Mouse (Mus musculus) mouse trophoblast stem cell (cell line): ENCODE measurements around the gene Dnah12.
"Not testable (repeated sequence)": the region's sequence is repeated elsewhere in the genome, so short reads cannot be mapped to it uniquely, and the experiment has no call there.

ENCODE experiments used
- in situ Hi-C, 2 experiments: fragments of 300-500 bp; cut with MseI, MboI; formaldehyde crosslinking; loops; 2 replicates in 1 of 2; 3 replicates in 1 of 2; pipeline ENCODE4 v1.15.1; 2025

The Dnah12 gene

DNA sequence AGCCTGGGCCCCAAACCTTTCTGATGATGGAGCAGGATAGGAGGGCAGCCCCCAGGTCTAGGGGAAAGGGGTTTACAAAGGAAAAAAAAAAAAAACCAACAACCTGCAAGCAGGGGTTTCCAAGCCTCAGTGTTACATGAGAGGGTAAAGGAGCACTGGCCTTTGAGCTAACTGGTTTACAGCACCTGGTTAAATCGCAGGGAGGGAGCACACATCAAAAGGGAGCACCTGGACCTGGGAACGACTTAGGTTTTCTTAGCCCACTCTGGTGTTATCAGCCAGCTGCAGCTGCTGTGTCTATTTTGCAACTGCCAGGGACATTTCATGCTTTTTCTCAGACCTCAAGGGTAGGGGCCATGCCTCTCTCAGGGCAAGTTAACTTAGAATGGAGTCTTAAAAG, 26.6 kb downstream of the Dnah12 start:
- in situ Hi-C loops = not testable (repeated sequence)

DNA sequence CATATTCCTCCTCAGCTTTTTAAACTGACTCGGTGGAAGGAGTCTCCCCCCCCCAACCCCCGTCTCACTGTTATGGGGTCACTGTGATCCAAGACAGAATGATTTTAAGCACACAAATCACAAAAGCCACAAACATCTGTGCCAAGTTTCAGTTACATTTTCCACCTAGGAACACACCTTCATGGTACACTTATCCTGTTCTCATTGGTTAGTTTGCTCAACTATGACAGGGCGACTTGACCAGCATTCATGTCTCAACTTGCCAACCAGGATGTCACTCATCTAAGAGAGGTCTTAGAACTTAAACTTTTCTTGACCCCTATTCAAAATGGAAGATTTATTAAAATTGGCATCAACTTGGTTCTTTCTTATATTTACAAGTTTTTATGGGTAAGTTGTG, 31.8 kb downstream of the Dnah12 start:
- in situ Hi-C loops = no loop called here

DNA sequence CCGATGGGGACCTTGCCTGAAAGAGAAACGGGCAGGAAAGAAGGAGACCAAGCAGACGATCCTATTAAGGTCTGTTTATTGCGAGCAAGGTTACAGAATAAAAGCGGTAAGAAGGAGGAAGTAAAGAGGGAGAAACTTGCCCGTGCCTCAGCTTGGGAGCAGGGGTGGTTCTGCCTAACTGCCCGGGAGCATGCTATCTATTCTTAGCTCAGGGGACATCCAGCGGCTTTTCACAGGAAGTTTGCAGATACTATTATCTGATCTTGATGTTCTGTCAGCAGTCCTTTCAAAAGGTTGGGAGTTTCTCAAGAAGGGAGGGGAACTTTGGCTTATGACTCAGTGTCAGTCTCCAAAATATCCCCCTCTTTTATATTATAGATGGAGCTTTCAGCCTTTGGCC, 65.5 kb downstream of the Dnah12 start:
- in situ Hi-C loops = no loop called here

DNA sequence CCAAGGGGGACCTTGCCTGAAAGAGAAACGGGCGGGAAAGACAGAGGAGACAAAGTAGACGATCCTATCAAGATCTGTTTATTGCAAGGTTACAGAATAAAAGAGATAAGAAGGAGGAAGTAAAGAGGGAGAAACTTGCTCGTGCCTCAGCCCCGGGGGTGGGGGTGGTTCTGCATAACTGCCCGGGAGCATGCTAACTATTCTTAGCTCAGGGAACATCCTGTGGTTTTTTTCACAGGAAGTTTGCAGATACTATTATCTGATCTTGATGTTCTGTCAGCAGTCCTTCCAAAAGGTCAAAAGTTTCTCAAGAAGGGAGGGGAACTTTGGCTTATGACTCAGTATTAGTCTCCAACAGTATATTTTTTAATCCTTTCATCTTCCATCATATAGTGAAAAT, 71.8 kb downstream of the Dnah12 start:
- in situ Hi-C loops = no loop called here

DNA sequence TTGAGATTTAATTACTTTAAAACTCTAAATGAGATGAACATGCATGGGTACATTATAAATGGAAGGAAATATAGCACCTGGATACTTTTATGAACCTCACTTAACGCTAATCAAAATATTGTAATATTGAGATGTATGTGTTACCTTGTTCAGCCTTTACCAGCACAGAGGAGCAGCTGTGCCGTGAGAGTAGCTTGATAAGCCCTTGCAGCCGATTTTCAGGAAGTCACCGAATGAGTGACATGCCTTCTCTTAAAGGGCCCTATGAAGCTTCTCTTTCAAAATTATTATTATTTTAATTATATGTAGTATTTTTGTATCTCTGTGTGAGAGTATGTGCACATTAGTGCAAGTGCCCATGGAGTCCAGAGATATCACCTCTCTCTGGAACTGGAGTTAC, 75.1 kb downstream of the Dnah12 start:
- in situ Hi-C loops = no loop called here

DNA sequence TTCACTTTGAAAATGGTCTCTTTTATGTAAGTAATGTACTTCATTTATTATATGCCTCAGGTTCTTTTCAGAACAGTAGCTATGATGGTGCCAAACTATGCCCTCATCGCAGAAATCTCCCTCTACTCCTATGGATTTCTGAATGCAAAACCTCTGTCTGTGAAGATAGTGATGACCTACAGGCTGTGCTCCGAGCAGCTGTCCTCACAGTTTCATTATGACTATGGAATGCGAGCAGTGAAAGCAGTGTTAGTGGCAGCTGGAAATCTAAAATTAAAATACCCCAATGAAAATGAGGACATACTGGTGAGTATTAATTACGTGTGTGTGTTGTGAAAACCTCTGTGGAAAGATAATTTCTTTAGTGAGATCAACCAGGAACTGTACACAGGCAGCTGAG, 80.5 kb downstream of the Dnah12 start:
- in situ Hi-C loops = no loop called here

DNA sequence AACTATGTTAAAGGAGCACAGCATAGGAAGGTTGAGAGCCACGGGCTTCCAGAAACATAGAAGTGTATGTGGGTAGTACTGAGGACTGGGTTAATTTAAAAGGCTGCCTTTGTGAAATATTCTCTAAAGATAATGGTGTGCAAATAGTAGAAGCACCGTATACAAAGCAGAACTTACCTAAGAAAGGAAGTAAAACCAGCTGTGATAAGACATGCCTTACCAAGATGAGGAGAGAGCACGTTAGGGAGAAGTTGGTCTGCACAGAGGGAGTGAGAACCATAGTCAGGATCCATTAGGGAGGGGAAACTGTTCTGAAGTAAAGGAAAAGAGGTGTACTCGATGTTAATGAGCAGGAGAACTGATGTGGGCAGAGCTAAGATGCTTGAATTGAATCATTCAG, 90.7 kb downstream of the Dnah12 start:
- in situ Hi-C loops = no loop called here

DNA sequence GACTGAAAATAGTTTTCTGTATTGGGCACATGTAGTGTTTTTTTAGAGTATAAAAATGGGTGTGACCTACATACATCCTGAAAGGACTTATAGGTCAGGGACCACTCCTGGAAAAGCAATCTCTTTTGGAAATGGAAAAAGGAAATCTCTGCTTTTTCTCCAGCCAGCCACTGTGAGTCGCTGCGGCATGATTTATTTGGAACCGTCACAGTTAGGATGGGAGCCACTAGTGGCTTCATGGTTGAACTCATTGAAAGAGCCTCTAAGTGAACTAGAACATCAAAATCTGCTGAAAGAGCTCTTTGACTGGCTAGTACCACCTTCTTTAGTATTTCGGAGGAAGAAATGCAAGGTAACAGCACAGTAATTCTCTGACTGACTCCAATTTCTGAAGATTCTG, 92.6 kb downstream of the Dnah12 start:
- in situ Hi-C loops = no loop called here

DNA sequence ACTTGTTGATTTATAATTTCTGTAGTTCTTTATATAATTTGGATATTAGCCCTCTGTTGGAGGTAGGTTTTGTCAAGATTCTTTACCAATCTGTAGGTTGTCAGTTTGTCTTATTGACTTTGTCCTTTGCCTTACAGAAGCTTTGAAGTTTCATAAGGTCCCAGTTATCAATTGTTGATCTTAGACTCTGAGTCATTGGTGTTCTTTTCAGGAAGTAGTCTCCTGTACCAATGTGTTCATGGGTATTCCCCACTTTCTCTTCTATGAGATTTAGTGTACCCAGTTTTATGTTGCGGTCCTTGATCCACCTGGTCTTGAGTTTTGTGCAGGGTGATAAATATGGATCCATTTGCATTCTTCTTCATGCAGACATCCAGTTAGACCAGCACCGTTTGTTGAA, 101.4 kb downstream of the Dnah12 start:
- in situ Hi-C loops = no loop called here

DNA sequence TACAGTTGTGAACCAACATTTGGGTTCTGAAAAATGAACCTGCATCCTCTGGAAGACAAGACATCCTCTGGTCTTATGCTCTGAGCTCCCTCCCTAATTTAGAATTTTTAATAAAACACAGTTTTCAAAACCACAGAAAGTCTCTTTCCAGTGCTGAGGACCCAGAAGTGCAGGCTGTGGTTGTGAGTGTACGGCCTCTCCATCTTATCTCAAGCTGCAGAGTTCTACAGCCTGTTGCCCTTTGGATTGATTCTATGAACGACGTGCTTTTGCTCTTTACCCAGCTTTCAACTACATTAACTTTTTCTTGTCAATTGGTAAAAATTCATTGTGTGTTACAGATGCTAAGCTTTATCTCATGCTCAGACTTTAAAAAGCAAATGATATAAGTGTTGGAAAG, 105.3 kb downstream of the Dnah12 start:
- in situ Hi-C loops = no loop called here

DNA sequence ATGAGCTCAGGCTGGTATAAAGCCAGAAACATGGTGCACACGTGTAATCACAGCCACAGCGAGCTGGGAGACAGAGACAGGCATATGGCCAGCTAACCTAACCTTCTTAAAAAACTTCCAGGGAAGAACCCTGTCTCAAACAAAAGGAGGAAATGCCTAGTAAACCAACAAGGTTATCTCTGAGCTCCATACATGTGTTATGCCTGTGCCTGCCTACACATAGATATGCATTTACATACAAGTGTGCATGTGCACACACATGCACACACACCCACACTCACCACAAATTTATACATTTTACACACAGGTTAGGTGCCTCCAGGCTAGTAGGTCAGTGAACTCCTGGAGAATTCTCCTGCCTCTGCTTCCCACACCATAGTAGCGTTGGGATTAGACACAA, 106.2 kb downstream of the Dnah12 start:
- in situ Hi-C loops = no loop called here

DNA sequence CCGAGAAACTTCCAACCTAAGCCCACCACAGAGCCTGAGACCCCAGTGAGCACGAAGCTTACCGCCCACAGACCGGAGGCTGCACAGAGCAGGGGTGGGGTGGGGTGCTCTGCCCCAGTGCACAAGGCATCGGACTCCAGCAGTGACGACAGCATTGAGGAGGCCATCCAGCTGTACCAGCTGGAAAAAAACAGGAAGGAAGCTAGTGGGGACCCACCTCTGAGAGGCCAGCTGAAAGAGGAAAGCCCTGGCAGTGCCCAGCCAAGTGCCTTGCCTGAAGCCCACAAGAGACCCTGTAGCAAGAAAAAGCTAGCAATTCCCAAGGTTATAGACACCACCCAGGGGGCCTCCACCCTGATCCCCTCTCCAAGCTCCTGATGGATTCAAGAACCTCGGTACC, 112.4 kb downstream of the Dnah12 start:
- in situ Hi-C loops = no loop called here

DNA sequence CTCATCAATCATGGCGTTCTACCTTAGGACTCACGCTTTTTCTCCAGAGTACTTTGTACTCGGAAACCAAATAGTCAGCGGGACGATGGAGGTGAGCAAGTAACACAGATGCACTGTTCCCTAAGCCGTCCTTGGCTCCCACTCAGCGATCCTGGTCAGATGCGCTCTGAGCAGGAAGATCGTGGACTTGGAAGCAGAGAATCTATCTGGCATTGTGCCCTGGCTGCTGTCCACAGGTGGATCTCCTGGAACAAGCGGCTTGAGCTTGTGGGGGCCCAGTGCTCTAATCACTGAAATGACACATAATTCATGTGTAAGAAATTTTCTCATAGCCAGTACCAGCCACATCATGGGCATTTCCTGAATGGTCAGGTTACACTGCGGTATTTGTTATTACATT, 119.7 kb downstream of the Dnah12 start:
- in situ Hi-C loops = no loop called here

DNA sequence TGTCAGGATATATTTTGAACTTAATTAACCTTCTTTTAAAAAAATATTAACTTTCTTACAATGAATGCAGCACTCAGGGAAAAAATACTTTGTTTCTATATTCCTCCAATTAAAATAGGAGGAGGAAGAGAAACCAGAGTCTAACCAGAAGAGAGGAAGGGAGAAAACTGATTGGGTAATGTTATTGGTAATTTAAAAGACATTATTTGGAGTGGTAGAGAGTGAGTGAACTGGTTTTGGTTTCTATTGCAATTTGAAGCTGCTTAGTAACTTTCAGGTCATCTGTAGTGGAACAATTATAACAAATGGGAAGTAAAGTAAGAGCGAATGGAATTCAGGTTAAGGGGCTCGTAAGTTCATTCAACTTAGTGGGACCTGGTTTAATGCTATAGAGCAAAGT, 120.8 kb downstream of the Dnah12 start:
- in situ Hi-C loops = no loop called here

DNA sequence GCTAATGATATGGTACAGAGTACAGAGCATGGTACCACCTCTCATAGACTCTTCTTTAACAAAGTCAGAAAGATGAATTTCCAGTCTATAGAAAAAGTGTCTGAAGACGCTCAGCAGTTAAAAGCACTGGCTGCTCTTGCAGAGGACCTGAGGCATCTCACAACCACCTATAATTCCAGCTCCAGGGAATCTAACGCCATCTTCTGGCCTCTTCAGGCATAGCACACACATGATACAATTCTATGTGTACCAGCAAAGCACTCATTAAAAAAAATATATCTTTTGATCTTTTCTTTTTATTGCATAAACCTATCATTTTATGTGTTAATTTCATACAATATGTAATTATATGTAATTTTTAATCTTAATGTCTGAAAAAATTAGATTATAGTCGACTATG, 121.8 kb downstream of the Dnah12 start:
- in situ Hi-C loops = no loop called here

DNA sequence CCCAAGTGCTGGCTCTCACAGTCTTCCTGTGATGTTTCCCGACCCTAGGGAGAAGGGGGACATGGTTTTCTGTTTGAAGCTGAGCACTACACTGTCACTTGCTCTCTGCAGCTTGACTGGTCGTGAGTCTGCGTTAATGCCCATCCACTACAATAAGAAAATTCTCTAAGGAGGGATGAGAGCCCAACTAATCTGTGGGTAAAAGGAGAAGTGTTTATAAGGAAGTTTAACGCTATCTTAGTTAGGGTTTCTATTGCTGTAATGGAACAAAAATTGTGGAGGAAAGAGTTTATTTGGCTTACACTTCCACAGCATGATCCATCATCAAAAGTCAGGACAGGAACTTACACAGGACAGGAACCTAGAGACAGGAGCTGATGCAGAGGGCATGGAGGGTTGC, 123.7 kb downstream of the Dnah12 start:
- in situ Hi-C loops = no loop called here

DNA sequence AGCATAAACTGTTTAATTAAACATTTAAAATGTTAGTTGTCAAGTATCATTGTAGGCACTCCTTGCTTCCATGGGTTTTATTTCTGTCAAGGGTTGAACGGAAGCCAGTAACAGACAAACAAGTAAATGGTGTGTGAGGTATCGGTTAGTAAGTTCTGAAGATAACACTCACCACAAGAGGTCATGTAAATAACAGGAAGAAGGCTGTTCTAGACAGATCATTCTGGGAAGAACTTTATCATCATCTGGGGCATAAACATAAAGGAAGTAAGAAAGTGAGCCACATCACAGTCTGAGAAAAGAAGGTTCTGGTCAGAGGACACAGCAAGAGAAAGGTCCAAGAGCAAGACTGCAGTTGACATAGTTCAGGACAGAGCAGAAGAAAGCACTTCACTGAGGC, 132.9 kb downstream of the Dnah12 start:
- in situ Hi-C loops = no loop called here

DNA sequence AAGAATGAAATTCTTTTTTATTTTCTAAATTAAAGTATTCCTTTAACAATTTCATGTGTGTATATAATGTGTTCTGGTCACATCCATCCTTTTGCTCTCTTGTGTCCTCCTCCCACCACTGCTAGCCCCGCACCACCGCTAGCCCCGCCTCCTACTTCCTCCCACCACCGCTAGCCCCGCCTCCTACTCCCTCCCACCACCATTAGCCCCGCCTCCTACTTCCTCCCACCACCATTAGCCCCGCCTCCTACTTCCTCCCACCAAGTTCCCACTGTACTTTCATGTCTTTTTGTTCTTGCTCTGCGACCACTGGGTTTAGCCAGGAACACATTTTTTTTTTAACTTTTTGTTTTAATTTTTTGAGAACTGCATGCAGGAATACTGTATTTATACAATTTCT, 160.0 kb downstream of the Dnah12 start:
- in situ Hi-C loops = no loop called here

DNA sequence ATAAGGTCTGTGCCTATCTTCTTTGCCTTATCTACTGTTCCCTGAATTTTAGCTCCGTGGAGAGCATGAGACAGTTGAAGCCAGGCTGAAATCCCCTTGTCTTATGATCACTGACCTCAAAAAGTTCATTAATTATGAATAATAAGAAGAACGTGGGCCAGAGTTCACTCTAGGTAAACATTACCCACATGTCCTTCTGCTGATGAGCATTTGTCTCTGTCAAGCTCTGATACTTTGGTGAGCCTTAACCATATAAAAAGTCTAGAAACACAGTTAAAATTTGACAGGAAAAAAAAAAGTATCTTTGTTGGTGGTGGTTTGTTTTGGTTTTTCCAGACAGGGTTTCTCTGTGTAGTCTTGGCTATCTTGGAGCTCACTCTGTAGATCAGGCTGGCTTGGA, 161.0 kb downstream of the Dnah12 start:
- in situ Hi-C loops = no loop called here

DNA sequence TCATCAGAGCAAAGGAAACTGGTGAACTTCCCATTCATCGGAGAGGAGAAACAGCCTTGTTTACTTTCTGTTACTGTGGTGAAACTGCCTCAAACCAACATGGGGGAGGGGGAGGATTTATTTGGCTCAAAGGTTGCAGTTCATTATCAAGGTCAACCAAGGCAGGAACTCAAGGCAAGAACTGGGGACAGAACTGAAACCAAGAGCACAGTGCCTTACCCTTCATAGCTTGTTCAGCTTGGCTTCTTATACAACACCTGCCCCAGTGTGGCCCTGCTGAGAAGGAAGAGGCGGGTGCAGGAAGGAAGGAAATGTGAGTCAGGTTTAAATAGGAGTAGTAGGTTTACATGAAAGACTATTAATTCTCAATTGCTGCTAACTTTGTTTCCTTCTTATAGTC, 165.3 kb downstream of the Dnah12 start:
- in situ Hi-C loops = no loop called here

DNA sequence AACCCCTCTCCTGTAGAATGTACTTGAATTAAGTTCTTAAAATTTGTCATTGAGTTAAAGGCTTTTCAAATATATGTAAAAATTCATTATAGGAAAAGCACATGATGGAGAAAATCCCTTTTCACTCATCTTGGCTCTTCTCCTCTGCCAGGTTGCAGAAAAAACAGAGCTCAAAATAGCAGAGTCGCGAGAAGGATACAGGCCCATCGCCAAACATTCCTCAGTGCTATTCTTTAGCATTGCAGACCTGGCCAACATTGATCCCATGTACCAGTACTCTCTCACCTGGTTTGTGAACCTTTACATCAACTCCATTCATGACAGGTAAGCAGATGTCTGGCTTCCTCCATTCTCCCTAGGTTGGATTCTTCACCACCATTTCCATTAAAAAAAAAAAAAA, 165.9 kb downstream of the Dnah12 start:
- in situ Hi-C loops = no loop called here

DNA sequence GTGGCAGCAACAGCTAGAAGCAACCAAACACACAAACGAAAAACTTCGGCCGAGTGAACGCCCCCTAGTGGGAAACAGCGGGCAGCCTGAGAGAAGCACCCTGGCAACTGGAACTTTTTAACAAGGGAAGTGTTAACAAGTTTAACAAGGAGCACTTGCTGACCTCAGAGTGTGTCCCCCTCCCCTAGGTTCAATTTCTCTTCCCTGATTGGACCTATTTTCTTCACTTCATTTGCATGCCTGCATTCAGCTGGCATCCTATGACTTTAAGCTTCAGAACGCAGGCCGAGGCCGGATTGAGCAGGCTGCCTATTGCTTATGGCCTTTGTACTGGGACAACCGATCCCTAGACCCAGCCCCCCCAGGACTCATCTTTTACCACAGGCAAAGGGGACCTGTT, 174.3 kb downstream of the Dnah12 start:
- in situ Hi-C loops = no loop called here

DNA sequence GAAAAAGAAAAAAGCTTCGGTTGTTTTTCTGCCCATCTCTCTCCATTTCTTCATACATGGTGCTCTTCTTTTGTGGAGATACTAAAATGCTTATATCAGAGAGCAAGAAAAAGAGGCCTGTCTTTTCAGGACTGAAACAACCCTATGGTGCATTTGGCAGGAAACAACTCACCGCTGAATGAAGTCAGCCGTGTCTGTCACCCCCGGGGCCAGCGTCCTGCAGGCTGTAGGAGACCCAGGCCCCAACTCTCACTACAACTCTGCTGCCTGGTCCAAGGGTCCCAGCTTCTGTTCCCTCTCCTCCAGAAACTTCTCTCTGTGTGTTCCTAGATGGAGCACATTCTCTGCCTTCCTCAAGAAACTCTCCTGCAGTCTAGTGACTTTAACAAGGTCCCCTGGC, 175.2 kb downstream of the Dnah12 start:
- in situ Hi-C loops = no loop called here

DNA sequence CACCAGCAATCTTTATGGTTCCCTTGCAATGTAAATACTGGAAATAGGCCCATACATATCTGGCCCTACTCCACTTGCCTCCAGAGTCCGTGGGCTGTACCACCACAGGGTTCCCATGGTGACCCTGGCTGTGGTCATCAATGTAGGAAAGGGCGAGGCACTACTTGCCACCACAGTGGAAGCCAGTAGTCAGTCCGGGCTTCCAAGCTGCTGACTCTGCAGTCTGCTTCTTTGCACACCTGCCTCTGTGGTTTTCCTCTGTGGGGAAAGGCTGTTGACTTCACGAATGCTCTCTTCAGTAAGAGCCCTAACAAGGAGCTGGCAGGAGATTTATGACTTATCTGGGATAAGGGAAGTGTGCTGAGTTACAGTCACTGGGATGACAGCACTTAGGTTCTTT, 185.7 kb downstream of the Dnah12 start:
- in situ Hi-C loops = no loop called here

DNA sequence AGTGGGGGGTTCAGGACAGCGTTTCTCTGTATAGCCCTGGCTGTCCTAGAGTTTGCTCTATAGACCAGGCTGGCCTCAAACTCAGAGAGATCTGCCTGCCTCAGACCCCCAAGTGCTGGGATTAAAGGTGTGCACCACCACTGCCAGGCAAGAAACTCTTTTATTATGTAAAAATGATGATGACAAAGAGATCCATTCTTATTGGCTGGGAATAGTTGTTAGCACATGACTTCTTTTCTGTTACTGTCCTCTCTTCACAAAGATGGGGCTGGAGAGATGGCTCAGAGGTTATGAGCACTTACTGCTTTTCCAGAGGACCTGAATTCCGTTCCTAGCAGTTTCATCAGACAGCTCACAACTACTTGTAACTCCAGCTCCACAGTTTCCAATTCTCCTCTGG, 186.9 kb downstream of the Dnah12 start:
- in situ Hi-C loops = no loop called here
